Mouse (Mus musculus): ENCODE measurements around the gene Srpk2.

DNA sequence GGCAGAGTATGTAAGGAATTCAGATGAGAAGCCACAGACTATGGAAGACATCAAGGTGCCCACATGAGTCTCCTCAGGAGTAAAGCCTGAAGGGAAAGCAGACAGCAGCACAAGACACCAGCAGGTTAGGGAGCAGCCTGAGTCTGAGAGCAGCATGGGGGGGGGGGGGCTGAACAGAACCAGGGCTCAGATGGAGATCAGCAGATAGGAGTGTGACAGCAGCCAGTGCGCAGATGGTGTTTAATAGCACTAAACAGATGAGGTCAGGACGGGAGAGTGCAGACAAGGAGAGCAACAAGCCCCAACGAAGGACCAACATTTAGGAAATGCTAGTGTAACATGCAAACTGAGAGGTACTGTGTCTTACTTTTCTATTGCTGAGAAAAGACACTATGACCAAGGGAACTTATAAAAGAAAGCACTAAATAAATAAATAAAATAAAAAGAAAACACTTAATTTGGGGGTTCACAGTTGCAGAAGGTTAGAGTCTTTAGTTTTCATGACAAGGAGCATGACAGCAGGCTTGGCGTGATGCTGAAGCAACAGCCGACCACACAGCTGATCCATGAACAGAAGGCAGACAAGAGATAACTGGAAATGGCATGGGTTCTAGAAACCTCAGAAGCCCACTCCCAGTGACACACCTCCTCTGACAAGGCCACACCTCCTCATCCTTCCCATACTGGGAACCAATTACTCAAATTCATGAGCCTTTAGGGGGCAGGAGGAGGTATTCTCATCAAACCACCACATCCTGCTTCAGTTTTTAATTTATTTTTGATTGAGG is 84.5 kb downstream of the Srpk2 start:
- no peak for TF ChIP-seq TAL1 (IDR thresholded peaks at IDR 0.05; ENCODE audit: low read length)
- TF ChIP-seq GATA1 (IDR thresholded peaks at IDR 0.05; ENCODE audit: low read length), result no peak
